Mouse (Mus musculus) cerebellum, adult 11 months (tissue): ENCODE data around the gene Cerk.
"Not testable (repeated sequence)": the region's sequence is repeated elsewhere in the genome, so short reads cannot be mapped to it uniquely, and the experiment has no call there.

ENCODE experiments used
- DNase-seq: peaks from one replicate; pipeline ENCODE4 v3.0.0; 2022

Cerk gene

GRCm38 (mm10) chr15:86206385-86206784 lies 20.4 kb upstream of the Cerk start:
- DNase-seq: no peak

GRCm38 (mm10) chr15:86205300-86205699 lies 19.4 kb upstream of the Cerk start:
- DNase-seq: peak; percentile 50

- DNase-seq: no peak
Measured at GRCm38 (mm10) chr15:86203942-86204561, 18.1 kb upstream of the Cerk start.

- DNase-seq: no peak
Measured at GRCm38 (mm10) chr15:86203292-86203793, 17.4 kb upstream of the Cerk start.

GRCm38 (mm10) chr15:86202640-86203039 lies 16.7 kb upstream of the Cerk start:
- no peak for DNase-seq

- DNase-seq: no peak
Measured at GRCm38 (mm10) chr15:86201696-86202330, 15.9 kb upstream of the Cerk start.

- DNase-seq: no peak
Measured at GRCm38 (mm10) chr15:86201095-86201494, 15.2 kb upstream of the Cerk start.

GRCm38 (mm10) chr15:86200169-86200568 lies 14.2 kb upstream of the Cerk start:
- DNase-seq: no peak

- DNase-seq: no peak
Measured at GRCm38 (mm10) chr15:86199482-86199881, 13.5 kb upstream of the Cerk start.

GRCm38 (mm10) chr15:86199052-86199451 lies 13.1 kb upstream of the Cerk start:
- DNase-seq: no peak

- not testable (repeated sequence) for DNase-seq
Measured at GRCm38 (mm10) chr15:86194676-86195453, 8.9 kb upstream of the Cerk start.

GRCm38 (mm10) chr15:86191933-86192332 lies 6.0 kb upstream of the Cerk start:
- no peak for DNase-seq

GRCm38 (mm10) chr15:86191505-86191904 lies 5.6 kb upstream of the Cerk start:
- DNase-seq: no peak

- no peak for DNase-seq
Measured at GRCm38 (mm10) chr15:86190387-86190786, 4.4 kb upstream of the Cerk start.

- DNase-seq: peak; percentile 80
Measured at GRCm38 (mm10) chr15:86188746-86189470, 3.0 kb upstream of the Cerk start.

- no peak for DNase-seq
Measured at GRCm38 (mm10) chr15:86188186-86188585, 2.2 kb upstream of the Cerk start.

GRCm38 (mm10) chr15:86186686-86187085 lies 745 bp upstream of the Cerk start:
- DNase-seq: no peak

- no peak for DNase-seq
Measured at GRCm38 (mm10) chr15:86184851-86185688, 871 bp downstream of the Cerk start.

- no peak for DNase-seq
Measured at GRCm38 (mm10) chr15:86184071-86184470, 1.9 kb downstream of the Cerk start.

GRCm38 (mm10) chr15:86183484-86183883 lies 2.5 kb downstream of the Cerk start:
- no peak for DNase-seq

GRCm38 (mm10) chr15:86182646-86183045 lies 3.3 kb downstream of the Cerk start:
- no peak for DNase-seq

GRCm38 (mm10) chr15:86181941-86182439 lies 4.0 kb downstream of the Cerk start:
- no peak for DNase-seq
